Mouse (Mus musculus): ENCODE data around the gene Gm28557. TPM values are rescaled to one million over a fixed set of nuclear protein-coding genes. Genes with fewer than 3 reads are reported as not detected.

The Gm28557 gene
- polyA plus RNA-seq, 1 experiment, result 1.9 TPM

GRCm38 (mm10) chr13:67065386-67065785 is 43.0 kb downstream of the Gm28557 start:
- DNase-seq, result no peak
- Histone ChIP-seq H3K27ac (ENCODE audit: insufficient read depth, low read length) (no peak overlapping the region), H3K4me3 (replicated peaks; ENCODE audit: insufficient read depth, low read depth, low read length) (no peak overlapping the region), H3K27me3 (ENCODE audit: control insufficient read depth, insufficient read depth, low read length) (no peaks in the 10 kb centered on the region; the same call in 1 of the 2 replicates), H3K4me1 (ENCODE audit: control insufficient read depth, insufficient read depth, low read length) (no peaks in the 10 kb centered on the region)
- 90% methylated on average over 8 of the region's 8 CpGs for WGBS
- no peak for TF ChIP-seq CTCF (IDR thresholded peaks at IDR 0.05; ENCODE audit: borderline replicate concordance, insufficient read depth, low read depth, low read length)
- TF ChIP-seq POLR2A (IDR thresholded peaks at IDR 0.05; ENCODE audit: borderline replicate concordance, insufficient read depth, low read length), result no peak

GRCm38 (mm10) chr13:67062427-67062826 is 46.0 kb downstream of the Gm28557 start:
- TF ChIP-seq CTCF (IDR thresholded peaks at IDR 0.05; ENCODE audit: borderline replicate concordance, insufficient read depth, low read depth, low read length) (no peak), POLR2A (IDR thresholded peaks at IDR 0.05; ENCODE audit: borderline replicate concordance, insufficient read depth, low read length) (no peak)
- 60% methylated on average over 7 of the region's 7 CpGs for WGBS
- Histone ChIP-seq H3K27me3 (ENCODE audit: control insufficient read depth, insufficient read depth, low read length) (no peaks in the 10 kb centered on the region), H3K4me3 (replicated peaks; ENCODE audit: insufficient read depth, low read depth, low read length) (no peak overlapping the region), H3K27ac (ENCODE audit: insufficient read depth, low read length) (no peak overlapping the region), H3K4me1 (ENCODE audit: control insufficient read depth, insufficient read depth, low read length) (no peaks in the 10 kb centered on the region)
- no peak for DNase-seq

GRCm38 (mm10) chr13:67060786-67061358 is 47.5 kb downstream of the Gm28557 start, which contains the start of gene Zfp712:
Gene Zfp712 (minus strand): TSS chr13:67061170.
- Histone ChIP-seq H3K27me3 (ENCODE audit: control insufficient read depth, insufficient read depth, low read length) (no peaks in the 10 kb centered on the region), H3K4me1 (ENCODE audit: control insufficient read depth, insufficient read depth, low read length) (no peaks in the 10 kb centered on the region), H3K4me3 (replicated peaks; ENCODE audit: insufficient read depth, low read depth, low read length) (peak within 1 kb of the TSS; percentile 91), H3K27ac (ENCODE audit: insufficient read depth, low read length) (peak within 1 kb of the TSS; percentile 35; the same call in 1 of the 2 replicates)
- WGBS, result under 1% methylated on average over 27 of the region's 27 CpGs
- peak; percentile 94 for DNase-seq
- TF ChIP-seq CTCF (IDR thresholded peaks at IDR 0.05; ENCODE audit: borderline replicate concordance, insufficient read depth, low read depth, low read length), result no peak
- TF ChIP-seq POLR2A (IDR thresholded peaks at IDR 0.05; ENCODE audit: borderline replicate concordance, insufficient read depth, low read length), result peak; percentile 53; the same call in 1 of the 2 replicates

GRCm38 (mm10) chr13:67060161-67060785 is 48.1 kb downstream of the Gm28557 start:
- Histone ChIP-seq H3K27ac (ENCODE audit: insufficient read depth, low read length) (no peak overlapping the region), H3K4me1 (ENCODE audit: control insufficient read depth, insufficient read depth, low read length) (no peaks in the 10 kb centered on the region), H3K27me3 (ENCODE audit: control insufficient read depth, insufficient read depth, low read length) (no peaks in the 10 kb centered on the region), H3K4me3 (replicated peaks; ENCODE audit: insufficient read depth, low read depth, low read length) (peak overlapping the region; percentile 91)
- no peak for DNase-seq
- WGBS, result 2% methylated on average over 12 of the region's 12 CpGs
- TF ChIP-seq POLR2A (IDR thresholded peaks at IDR 0.05; ENCODE audit: borderline replicate concordance, insufficient read depth, low read length), result no peak
- TF ChIP-seq CTCF (IDR thresholded peaks at IDR 0.05; ENCODE audit: borderline replicate concordance, insufficient read depth, low read depth, low read length), result no peak

Other genes with a start within 250 kb of the Gm28557 start
- 2.4 TPM in 2 replicates for gene Gm10767, start 203.7 kb downstream of the Gm28557 start, polyA plus RNA-seq (2012; rRNA removed)
- 2.9 and 3.6 TPM in 2 replicates for gene Zfp712, start 47.4 kb downstream of the Gm28557 start, polyA plus RNA-seq (2012; rRNA removed)
- gene Zfp708, start 10.6 kb downstream of the Gm28557 start, polyA plus RNA-seq (2012; rRNA removed), result 2.6 and 2.8 TPM in 2 replicates
- gene Rslcan18, start 7.7 kb upstream of the Gm28557 start, polyA plus RNA-seq (2012; rRNA removed), result 0.16 TPM in 2 replicates
- 2.6 and 3.2 TPM in 2 replicates for gene Zfp759, start 13.1 kb upstream of the Gm28557 start, polyA plus RNA-seq (2012; rRNA removed)
- 3.0 and 3.1 TPM in 2 replicates for gene Rsl1, start 64.6 kb upstream of the Gm28557 start, polyA plus RNA-seq (2012; rRNA removed)
- gene Zfp455, start 85.9 kb upstream of the Gm28557 start, polyA plus RNA-seq (2012; rRNA removed), result 0.84 and 1.1 TPM in 2 replicates
- gene Zfp458, start 169.9 kb upstream of the Gm28557 start, polyA plus RNA-seq (2012; rRNA removed), result 4.0 TPM in 2 replicates
- 2.9 and 3.4 TPM in 2 replicates for gene Zfp457, start 197.9 kb upstream of the Gm28557 start, polyA plus RNA-seq (2012; rRNA removed)
- 2.3 and 2.4 TPM in 2 replicates for gene Zfp595, start 224.0 kb upstream of the Gm28557 start, polyA plus RNA-seq (2012; rRNA removed)